In genomic region chr12:104940027-104940386, GRCm38 (mm10) we compare ENCODE assay signal across 9 mouse cellular contexts.
DNase-seq lines count a peak whose midpoint lies in the region; ATAC-seq and TF ChIP-seq lines count a peak whose summit lies in the region.
"Had no signal": no experiment of that assay in that cellular context is flagged by ENCODE, and none has a peak within 500 bp of the region (broad histone marks: within the 10 kb centered on the region; RNA-seq: fewer than 3 reads in every experiment).

No protein-coding gene starts in this region.

- H3K9me3 ChIP-seq in forebrain, embryonic 11.5 days (ENCODE audit: control insufficient read depth, low read length): peaks cover 5% of the 10 kb centered on the region; the same call in 1 of the 2 replicates
- peaks cover 4% of the 10 kb centered on the region; the same call in 1 of the 2 replicates for H3K9me3 ChIP-seq in forebrain, embryonic 14.5 days (replicated peaks; ENCODE audit: control insufficient read depth, low read length)
- H3K9me3 ChIP-seq in lung, postnatal 0 days (ENCODE audit: low read length): 0 out of 2 replicates have a peak, but pooled peaks cover 3% of the 10 kb centered on the region
- H3K9me3 ChIP-seq in liver, embryonic 12.5 days (replicated peaks): peaks cover 6% of the 10 kb centered on the region
- no peaks in the 10 kb centered on the region for H3K9me3 ChIP-seq in neural tube, embryonic 15.5 days (replicated peaks)
- H3K9me3 ChIP-seq in heart, embryonic 10.5 days: no peaks in the 10 kb centered on the region; the same call in 1 of the 2 replicates

- no peak for TF ChIP-seq CTCF in lung, postnatal 0 days (IDR thresholded peaks at IDR 0.05)

- H3K36me3 ChIP-seq in forebrain, embryonic 11.5 days (ENCODE audit: control insufficient read depth, insufficient read depth, low read length): no peaks in the 10 kb centered on the region
- H3K36me3 ChIP-seq in forebrain, embryonic 14.5 days (ENCODE audit: control insufficient read depth, insufficient read depth, low read length): no peaks in the 10 kb centered on the region
- no peaks in the 10 kb centered on the region for H3K36me3 ChIP-seq in lung, postnatal 0 days (ENCODE audit: insufficient read depth, low read length)
- H3K36me3 ChIP-seq in liver, embryonic 12.5 days: peaks cover 46% of the 10 kb centered on the region
- no peaks in the 10 kb centered on the region for H3K36me3 ChIP-seq in neural tube, embryonic 15.5 days
- H3K36me3 ChIP-seq in heart, embryonic 10.5 days: no peaks in the 10 kb centered on the region

- DNase-seq in forebrain, embryonic 11.5 days (ENCODE audit: low spot score): no peak
- DNase-seq in forebrain, embryonic 14.5 days (ENCODE audit: low spot score): no peak
- no peak for DNase-seq in lung, postnatal 0 days (ENCODE audit: low spot score)
- DNase-seq in lung, postnatal 14 days: no peak
- no peak for DNase-seq in heart, embryonic 10.5 days (ENCODE audit: low spot score)
- DNase-seq in right cerebral cortex, postnatal 36 days (ENCODE audit: low spot score in 2 of 2): no peak
- DNase-seq: adrenal gland, adult 8-10 months had no signal

- ATAC-seq in forebrain, embryonic 11.5 days (replicated peaks; ENCODE audit: low FRiP score): peak; percentile 60; the same call in 1 of the 2 replicates
- ATAC-seq in forebrain, embryonic 14.5 days: no peak
- ATAC-seq in lung, postnatal 0 days: peak; percentile 8; the same call in 1 of the 2 replicates
- ATAC-seq in liver, embryonic 12.5 days: 0 out of 2 replicates have a peak, but pooled peaks have one; percentile 28
- 0 out of 2 replicates have a peak, but pooled peaks have one; percentile 22 for ATAC-seq in neural tube, embryonic 15.5 days (ENCODE audit: low FRiP score)

- no peak overlapping the region for H3K9ac ChIP-seq in forebrain, embryonic 11.5 days (ENCODE audit: low read length)
- no peak overlapping the region for H3K9ac ChIP-seq in forebrain, embryonic 14.5 days (ENCODE audit: low read length)
- no peak overlapping the region for H3K9ac ChIP-seq in lung, postnatal 0 days (replicated peaks; ENCODE audit: low read depth)
- no peak overlapping the region for H3K9ac ChIP-seq in liver, embryonic 12.5 days
- H3K9ac ChIP-seq in neural tube, embryonic 15.5 days (replicated peaks): no peak overlapping the region

- no peaks in the 10 kb centered on the region for H3K4me1 ChIP-seq in forebrain, embryonic 11.5 days (replicated peaks; ENCODE audit: control insufficient read depth, insufficient read depth, low read length)
- H3K4me1 ChIP-seq in forebrain, embryonic 14.5 days (ENCODE audit: control insufficient read depth, insufficient read depth, low read length): no peaks in the 10 kb centered on the region
- H3K4me1 ChIP-seq in lung, postnatal 0 days (ENCODE audit: insufficient read depth, low read depth, low read length): no peaks in the 10 kb centered on the region
- no peaks in the 10 kb centered on the region for H3K4me1 ChIP-seq in liver, embryonic 12.5 days
- H3K4me1 ChIP-seq in neural tube, embryonic 15.5 days: peaks cover 10% of the 10 kb centered on the region
- 0 out of 2 replicates have a peak, but pooled peaks cover 3% of the 10 kb centered on the region for H3K4me1 ChIP-seq in heart, embryonic 10.5 days

- no peak overlapping the region for H3K27ac ChIP-seq in forebrain, embryonic 11.5 days (ENCODE audit: low read depth, low read length)
- H3K27ac ChIP-seq in forebrain, embryonic 14.5 days (ENCODE audit: low read depth, low read length): no peak overlapping the region
- H3K27ac ChIP-seq in lung, postnatal 0 days (ENCODE audit: low read length): no peak overlapping the region
- no peak overlapping the region for H3K27ac ChIP-seq in liver, embryonic 12.5 days
- H3K27ac ChIP-seq in neural tube, embryonic 15.5 days (replicated peaks): no peak overlapping the region
- no peak overlapping the region for H3K27ac ChIP-seq in heart, embryonic 10.5 days

- no peak overlapping the region for H3K4me2 ChIP-seq in forebrain, embryonic 11.5 days (ENCODE audit: low read depth, low read length, severe bottlenecking)
- H3K4me2 ChIP-seq in forebrain, embryonic 14.5 days (ENCODE audit: low read length): no peak overlapping the region
- H3K4me2 ChIP-seq in lung, postnatal 0 days (replicated peaks; ENCODE audit: low read depth, low read length): no peak overlapping the region
- H3K4me2 ChIP-seq in liver, embryonic 12.5 days: no peak overlapping the region
- no peak overlapping the region for H3K4me2 ChIP-seq in neural tube, embryonic 15.5 days

- TF ChIP-seq EP300 in lung, postnatal 0 days (IDR thresholded peaks at IDR 0.05): no peak

- H3K4me3 ChIP-seq in forebrain, embryonic 11.5 days (ENCODE audit: low read depth, low read length): no peak overlapping the region
- H3K4me3 ChIP-seq in forebrain, embryonic 14.5 days (ENCODE audit: low read depth, low read length): no peak overlapping the region
- no peak overlapping the region for H3K4me3 ChIP-seq in lung, postnatal 0 days (ENCODE audit: low read depth, low read length)
- no peak overlapping the region for H3K4me3 ChIP-seq in liver, embryonic 12.5 days
- no peak overlapping the region for H3K4me3 ChIP-seq in neural tube, embryonic 15.5 days (replicated peaks)
- H3K4me3 ChIP-seq in heart, embryonic 10.5 days: no peak overlapping the region

- no peaks in the 10 kb centered on the region for H3K27me3 ChIP-seq in forebrain, embryonic 11.5 days (ENCODE audit: control insufficient read depth, insufficient read depth, low read length)
- H3K27me3 ChIP-seq in forebrain, embryonic 14.5 days (replicated peaks; ENCODE audit: control insufficient read depth, insufficient read depth, low read length): no peaks in the 10 kb centered on the region
- no peaks in the 10 kb centered on the region for H3K27me3 ChIP-seq in lung, postnatal 0 days (replicated peaks; ENCODE audit: insufficient read depth, low read length)
- no peaks in the 10 kb centered on the region for H3K27me3 ChIP-seq in liver, embryonic 12.5 days (replicated peaks)
- H3K27me3 ChIP-seq in neural tube, embryonic 15.5 days (replicated peaks): no peaks in the 10 kb centered on the region
- peaks cover 14% of the 10 kb centered on the region; the same call in 1 of the 2 replicates for H3K27me3 ChIP-seq in heart, embryonic 10.5 days (ENCODE audit: insufficient read depth, poor library complexity, severe bottlenecking)

- 12% methylated on average over 4 of the region's 4 CpGs for WGBS in forebrain, embryonic 11.5 days
- WGBS in forebrain, embryonic 14.5 days: 13% methylated on average over 4 of the region's 4 CpGs
- WGBS in lung, postnatal 0 days: 14% methylated on average over 4 of the region's 4 CpGs
- WGBS in liver, embryonic 12.5 days (ENCODE audit: insufficient replicate concordance): 21% methylated on average over 4 of the region's 4 CpGs
- WGBS in neural tube, embryonic 15.5 days: 7% methylated on average over 4 of the region's 4 CpGs
- 8% methylated on average over 4 of the region's 4 CpGs for WGBS in heart, embryonic 10.5 days
